Mouse (Mus musculus) bone marrow, adult 2 months (tissue): ENCODE results near the gene Commd2.

Experiments used
- CTCF ChIP-seq: fragments of 200-500 bp; IDR thresholded peaks from 2 replicates; pipeline ENCODE4 v1.5.1; 2011; ENCODE audit warnings: low read length, control low read depth; ENCODE audit not compliant: control insufficient read depth, insufficient read depth
- POLR2A ChIP-seq: fragments of 200-500 bp; IDR thresholded peaks from 2 replicates; pipeline ENCODE4 v1.6.1; 2011; ENCODE audit warnings: low read depth, mild to moderate bottlenecking, control low read depth, low read length, borderline replicate concordance; ENCODE audit not compliant: control insufficient read depth

GRCm38 (mm10) chr3:57619718-57620117, 31.8 kb downstream of the Commd2 start:
- TF ChIP-seq POLR2A = no peak
- no peak for TF ChIP-seq CTCF
